Mouse (Mus musculus): ENCODE results near the gene Tns2. TPM values are rescaled to one million over a fixed set of nuclear protein-coding genes. Genes with fewer than 3 reads are reported as not detected.

Tns2 gene
- under 1 TPM; 0.23 to 0.81 TPM for polyA plus RNA-seq (2017; shearing (Covaris generic))

DNA sequence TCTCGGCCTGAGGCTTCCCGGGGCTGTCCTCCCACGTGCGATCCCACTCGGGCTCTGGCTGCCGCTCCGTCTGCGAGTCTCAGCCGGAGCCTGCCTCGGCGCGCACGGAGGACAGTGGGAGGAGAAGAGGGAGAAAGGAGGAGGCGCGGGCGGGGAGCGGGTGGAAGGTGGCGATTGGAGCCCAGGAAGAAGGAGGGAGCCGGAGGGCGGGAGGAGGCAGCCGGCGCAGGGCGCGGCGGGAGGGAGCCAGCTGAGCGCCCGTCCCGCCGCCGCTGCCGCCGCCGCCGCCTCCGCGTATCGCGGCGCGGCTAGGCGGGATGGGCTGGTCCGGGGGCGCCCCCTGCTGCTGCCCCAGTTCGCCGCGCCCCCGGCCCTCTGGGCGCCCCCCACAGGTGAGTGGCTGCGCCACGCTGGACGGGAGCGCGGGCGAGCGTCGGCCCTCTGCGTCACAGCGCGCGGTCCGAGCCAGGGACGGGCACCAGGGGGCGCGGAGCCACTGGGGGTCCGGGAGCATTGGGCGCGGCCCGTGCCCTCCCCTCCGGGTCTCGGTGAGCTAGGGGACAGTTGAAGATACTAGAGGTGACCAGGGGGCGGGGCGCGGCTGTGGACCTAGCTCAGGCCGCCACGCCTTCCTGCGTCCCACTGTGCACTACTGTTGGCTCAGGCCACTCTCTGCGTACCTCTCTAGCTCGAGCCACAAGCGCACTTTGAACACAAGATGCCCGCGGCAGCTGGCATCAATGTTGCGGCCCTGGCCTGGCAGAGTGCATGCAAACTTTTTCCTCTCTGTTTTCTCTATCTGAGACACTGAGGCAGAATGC is at the start of gene Tns2:
Gene Tns2, plus strand, starts transcription at position 253 of the 821 bp plus-strand sequence.

GRCm38 (mm10) chr15:102073559-102074069 is 26.6 kb upstream of the Tns2 start, which contains the start of gene Eif4b:
Eif4b (plus strand) TSS chr15:102073773.

DNA sequence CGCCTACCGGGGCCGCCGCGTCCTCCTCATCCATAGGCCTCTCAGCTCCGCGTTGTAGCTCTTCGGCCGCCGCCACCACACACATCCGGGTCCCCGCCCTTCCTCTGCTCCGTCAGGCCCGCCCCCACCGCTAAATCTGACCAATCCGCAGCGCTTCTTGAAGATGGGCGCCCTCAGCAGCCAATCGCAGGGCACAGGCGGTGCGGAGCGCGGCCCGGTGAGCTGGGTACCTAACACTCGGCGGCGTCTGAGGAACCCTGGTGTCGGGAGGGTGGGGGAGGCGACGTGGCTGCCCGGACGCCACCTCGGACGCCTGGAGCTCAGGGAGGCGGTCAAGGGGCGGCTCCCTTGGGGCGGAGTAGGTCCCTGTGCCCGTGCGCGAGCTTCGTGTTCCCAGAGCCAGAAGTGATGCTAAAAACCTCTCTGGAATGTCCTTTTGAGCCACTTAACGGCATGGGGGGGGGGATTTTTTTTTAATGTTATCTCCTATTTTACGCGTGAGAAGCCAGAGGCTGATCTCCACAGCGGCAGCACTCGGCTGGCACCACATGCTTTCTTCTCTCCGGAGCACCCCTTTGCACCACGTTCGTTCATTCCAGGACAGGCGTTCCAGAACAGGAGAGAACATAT is 36.0 kb downstream of the Tns2 start, which contains the start of gene Spryd3:
Gene Spryd3, minus strand, starts transcription at position 106 of the 630 bp plus-strand sequence.

DNA sequence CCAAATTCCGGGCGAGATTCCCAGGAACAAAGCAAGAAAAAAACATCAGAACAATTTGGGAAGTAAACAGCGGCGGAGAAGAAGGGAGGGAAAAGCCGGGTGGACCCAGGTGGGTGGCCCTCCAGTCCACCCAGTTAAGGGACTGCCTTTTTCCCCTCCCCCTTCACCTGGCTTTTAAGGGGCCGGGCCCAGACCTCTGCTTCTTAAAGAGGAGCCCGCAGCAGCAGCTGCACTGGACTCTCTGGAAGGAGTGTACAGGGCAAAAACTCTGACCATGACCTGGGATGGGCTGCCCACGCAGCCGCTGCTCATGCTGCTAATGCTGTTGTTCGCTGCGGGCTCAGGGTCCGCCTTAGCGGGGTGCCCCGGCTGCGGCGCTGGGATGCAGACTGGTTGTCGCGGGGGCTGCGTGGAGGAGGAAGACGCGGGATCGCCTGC is 44.1 kb downstream of the Tns2 start, which contains the start of gene Igfbp6:
Gene Igfbp6, plus strand, starts transcription at position 89 of the 438 bp plus-strand sequence.

GRCm38 (mm10) chr15:102150301-102151135 is 50.3 kb downstream of the Tns2 start, which contains the start of gene Soat2:
Soat2 (plus strand) TSS chr15:102150526.

Other genes starting within 250 kb of the Tns2 start
- under 1 TPM in 1 of 2 experiments, not detected in 1; 0.17 TPM for gene Krt1, start 249.6 kb upstream of the Tns2 start, polyA plus RNA-seq (2017; shearing (Covaris generic))
- not detected for gene Krt77, start 230.7 kb upstream of the Tns2 start, polyA plus RNA-seq (2017; shearing (Covaris generic))
- gene Krt76, start 207.5 kb upstream of the Tns2 start, polyA plus RNA-seq (2017; shearing (Covaris generic)): under 1 TPM in 1 of 2 experiments, not detected in 1; 0.10 TPM
- gene Krt4, start 175.7 kb upstream of the Tns2 start, polyA plus RNA-seq (2017; shearing (Covaris generic)): under 1 TPM in 1 of 2 experiments, not detected in 1; 0.27 TPM
- not detected for gene Krt79, start 160.1 kb upstream of the Tns2 start, polyA plus RNA-seq (2017; shearing (Covaris generic))
- not detected for gene Krt78, start 146.1 kb upstream of the Tns2 start, polyA plus RNA-seq (2017; shearing (Covaris generic))
- gene Krt8, start 95.9 kb upstream of the Tns2 start, polyA plus RNA-seq (2017; shearing (Covaris generic)): under 1 TPM in 1 of 2 experiments, not detected in 1; 0.10 TPM
- 1 to 10 TPM; 1.0 to 2.4 TPM for gene Krt18, start 72.2 kb upstream of the Tns2 start, polyA plus RNA-seq (2017; shearing (Covaris generic))
- gene Eif4b, start 26.6 kb upstream of the Tns2 start, polyA plus RNA-seq (2017; shearing (Covaris generic)): 10 to 100 TPM; 81.7 to 85.7 TPM
- gene Spryd3, start 35.8 kb downstream of the Tns2 start, polyA plus RNA-seq (2017; shearing (Covaris generic)): 10 to 100 TPM; 55.1 to 60.3 TPM
- under 1 TPM in 1 of 2 experiments, not detected in 1; 0.33 TPM for gene Igfbp6, start 43.9 kb downstream of the Tns2 start, polyA plus RNA-seq (2017; shearing (Covaris generic))
- gene Soat2, start 50.1 kb downstream of the Tns2 start, polyA plus RNA-seq (2017; shearing (Covaris generic)): 1 to 10 TPM in 1 of 2 experiments, under 1 TPM in 1; 0.87 to 4.3 TPM
- 100 to 1,000 TPM in 1 of 2 experiments, 10 to 100 TPM in 1; 82.9 to 100 TPM for gene Zfp740, start 102.8 kb downstream of the Tns2 start, polyA plus RNA-seq (2017; shearing (Covaris generic))
- 10 to 100 TPM; 11.0 to 21.9 TPM for gene Csad, start 104.3 kb downstream of the Tns2 start, polyA plus RNA-seq (2017; shearing (Covaris generic))
- 1,000 to 10,000 TPM in 1 of 2 experiments, 100 to 1,000 TPM in 1; 949 to 1,884 TPM for gene Itgb7, start 131.5 kb downstream of the Tns2 start, polyA plus RNA-seq (2017; shearing (Covaris generic))
- 10 to 100 TPM; 28.5 to 42.8 TPM for gene Rarg, start 157.1 kb downstream of the Tns2 start, polyA plus RNA-seq (2017; shearing (Covaris generic))
- not detected for gene Gm9918, start 170.2 kb downstream of the Tns2 start, polyA plus RNA-seq (2017; shearing (Covaris generic))
- 100 to 1,000 TPM; 108 to 122 TPM for gene Mfsd5, start 179.0 kb downstream of the Tns2 start, polyA plus RNA-seq (2017; shearing (Covaris generic))
- gene Espl1, start 195.9 kb downstream of the Tns2 start, polyA plus RNA-seq (2017; shearing (Covaris generic)): 1 to 10 TPM; 2.4 to 3.3 TPM
- gene Pfdn5, start 225.7 kb downstream of the Tns2 start, polyA plus RNA-seq (2017; shearing (Covaris generic)): 100 to 1,000 TPM; 468 to 570 TPM
- gene Myg1, start 231.3 kb downstream of the Tns2 start, polyA plus RNA-seq (2017; shearing (Covaris generic)): 10 to 100 TPM; 87.6 to 90.3 TPM